Mouse (Mus musculus) G1E (cell line): ENCODE measurements around the gene Gm49380. TPM values are rescaled to one million over a fixed set of nuclear protein-coding genes. Genes with fewer than 3 reads are reported as not detected.

ENCODE experiments used
- ATAC-seq: 2 replicates; pipeline ENCODE4 v1.8.0; 2016; ENCODE audit warnings: mild to moderate bottlenecking; ENCODE audit not compliant: insufficient number of reproducible peaks, poor library complexity, low FRiP score, severe bottlenecking; ENCODE audit errors: extremely low read depth
- DNase-seq: peaks from one replicate; pipeline ENCODE4 v3.0.0; 2012; ENCODE audit warnings: low spot score
- H3K27me3 ChIP-seq: 2 replicates; pipeline ENCODE4 v1.6.1; 2012; ENCODE audit warnings: mild to moderate bottlenecking, low read length, inconsistent platforms; ENCODE audit not compliant: insufficient read depth
- H3K36me3 ChIP-seq: replicated peaks from 2 replicates; pipeline ENCODE3; 2012; ENCODE audit warnings: mild to moderate bottlenecking, inconsistent platforms
- H3K4me1 ChIP-seq: 2 replicates; pipeline ENCODE4 v1.6.1; 2012; ENCODE audit warnings: low read depth, low read length, inconsistent platforms, mixed read lengths; ENCODE audit not compliant: insufficient read depth
- H3K4me3 ChIP-seq: 2 replicates; pipeline ENCODE4 v1.5.1; 2012; ENCODE audit warnings: low read depth, mild to moderate bottlenecking, inconsistent platforms, low read length, moderate library complexity, mixed read lengths
- H3K9me3 ChIP-seq: replicated peaks from 2 replicates; pipeline ENCODE4 v1.6.1; 2012; ENCODE audit warnings: inconsistent platforms
- CTCF ChIP-seq: IDR thresholded peaks from 2 replicates; pipeline ENCODE4 v1.5.1; 2012; ENCODE audit warnings: low read depth, low read length, inconsistent platforms, mixed read lengths
- GATA1 ChIP-seq: IDR thresholded peaks from 2 replicates; pipeline ENCODE4 v1.6.1; 2012; ENCODE audit warnings: borderline replicate concordance, low read length, inconsistent platforms, mixed read lengths
- GATA2 ChIP-seq: IDR thresholded peaks from 2 replicates; pipeline ENCODE4 v1.6.1; 2012; ENCODE audit warnings: low read depth, low read length, inconsistent platforms, borderline replicate concordance
- POLR2AphosphoS5 ChIP-seq: IDR thresholded peaks from 2 replicates; pipeline ENCODE4 v1.6.1; 2012; ENCODE audit warnings: low read depth, low read length, inconsistent platforms; ENCODE audit not compliant: insufficient replicate concordance
- TAL1 ChIP-seq: conservative IDR thresholded peaks from 2 replicates; pipeline ENCODE4 v1.6.1; 2012; ENCODE audit warnings: low read depth, low read length, inconsistent platforms, mixed read lengths
- polyA plus RNA-seq: library from polyadenylated mRNA; stranded (reverse); fragments of >175 nt; gene quantifications from 2 replicates; pipeline ENCODE4 v1.2.3, GENCODE M21; 2012
- total RNA-seq, 2 experiments: library from RNA; stranded (forward) in 1 of 2; stranded (reverse) in 1 of 2; fragments of 200-1000 nt in 1 of 2; fragments of >200 nt in 1 of 2; fragmentation: Nextera tagmentation in 1 of 2; gene quantifications; 2 replicates each; pipeline ENCODE4 v1.2.3; 2014 to 2017

Gene Gm49380
- total and polyA plus RNA-seq, 3 experiments: 0.27 TPM; not detected in 2

GRCm38 (mm10) chr9:44141951-44142350 lies 28.7 kb upstream of the Gm49380 start:
- ATAC-seq (no peak), DNase-seq (no peak)
- H3K4me3 ChIP-seq: no peak overlapping the region
- no peak for TF ChIP-seq GATA1
- no peak for TF ChIP-seq TAL1
- peaks cover 64% of the 10 kb centered on the region for H3K36me3 ChIP-seq
- H3K27me3 ChIP-seq: peaks cover 9% of the 10 kb centered on the region
- H3K9me3 ChIP-seq: no peaks in the 10 kb centered on the region
- peaks cover 26% of the 10 kb centered on the region for H3K4me1 ChIP-seq

- Histone ChIP-seq H3K4me3 (no peak overlapping the region), H3K36me3 (peaks cover 33% of the 10 kb centered on the region), H3K27me3 (peaks cover 50% of the 10 kb centered on the region), H3K9me3 (no peaks in the 10 kb centered on the region), H3K4me1 (peaks cover 42% of the 10 kb centered on the region)
- TF ChIP-seq GATA1 (no peak), POLR2AphosphoS5 (no peak), TAL1 (no peak), CTCF (no peak), GATA2 (no peak)
- DNase-seq: no peak
- ATAC-seq: no peak
Measured at GRCm38 (mm10) chr9:44137846-44138245, 24.5 kb upstream of the Gm49380 start.

- Histone ChIP-seq H3K27me3 (peaks cover 66% of the 10 kb centered on the region), H3K4me3 (peak overlapping the region; percentile 64; the same call in 1 of the 2 replicates), H3K9me3 (no peaks in the 10 kb centered on the region), H3K36me3 (peaks cover 16% of the 10 kb centered on the region), H3K4me1 (peaks cover 44% of the 10 kb centered on the region)
- ATAC-seq: no peak
- peak; percentile 55 for DNase-seq
- TF ChIP-seq CTCF (no peak), POLR2AphosphoS5 (no peak), GATA2 (no peak), TAL1 (no peak), GATA1 (no peak)
Measured at GRCm38 (mm10) chr9:44135731-44136411, 22.6 kb upstream of the Gm49380 start.

GRCm38 (mm10) chr9:44134851-44135730 lies 21.8 kb upstream of the Gm49380 start:
- Histone ChIP-seq H3K4me3 (peak overlapping the region; percentile 64; the same call in 1 of the 2 replicates), H3K27me3 (peaks cover 74% of the 10 kb centered on the region), H3K36me3 (peaks cover 8% of the 10 kb centered on the region), H3K9me3 (no peaks in the 10 kb centered on the region), H3K4me1 (peaks cover 44% of the 10 kb centered on the region)
- ATAC-seq (no peak), DNase-seq (no peak)
- no peak for TF ChIP-seq POLR2AphosphoS5
- no peak for TF ChIP-seq GATA2
- no peak for TF ChIP-seq GATA1
- no peak for TF ChIP-seq CTCF
- no peak for TF ChIP-seq TAL1

- Histone ChIP-seq H3K4me3 (peak within 1 kb of the TSS; percentile 64; the same call in 1 of the 2 replicates), H3K4me1 (peaks cover 46% of the 10 kb centered on the region), H3K36me3 (no peaks in the 10 kb centered on the region), H3K9me3 (no peaks in the 10 kb centered on the region), H3K27me3 (peaks cover 82% of the 10 kb centered on the region)
- TF ChIP-seq TAL1 (no peak), POLR2AphosphoS5 (no peak), GATA2 (no peak), CTCF (no peak), GATA1 (no peak)
- DNase-seq (no peak), ATAC-seq (no peak)
Measured at GRCm38 (mm10) chr9:44134101-44134850, 21.0 kb upstream of the Gm49380 start, which contains the start of gene Mcam. Gene Mcam, plus strand, starts transcription at chr9:44134469.

- no peak overlapping the region for H3K4me3 ChIP-seq
- no peaks in the 10 kb centered on the region for H3K36me3 ChIP-seq
- H3K9me3 ChIP-seq: no peaks in the 10 kb centered on the region
- no peak for ATAC-seq
- H3K27me3 ChIP-seq: peaks cover 90% of the 10 kb centered on the region
- H3K4me1 ChIP-seq: peaks cover 42% of the 10 kb centered on the region
- TF ChIP-seq POLR2AphosphoS5 (no peak), TAL1 (no peak), CTCF (no peak), GATA2 (no peak), GATA1 (no peak)
- no peak for DNase-seq
Measured at GRCm38 (mm10) chr9:44133287-44133686, 20.0 kb upstream of the Gm49380 start.
